12 mouse cellular contexts compared by ENCODE assay signal in the genomic region with DNA sequence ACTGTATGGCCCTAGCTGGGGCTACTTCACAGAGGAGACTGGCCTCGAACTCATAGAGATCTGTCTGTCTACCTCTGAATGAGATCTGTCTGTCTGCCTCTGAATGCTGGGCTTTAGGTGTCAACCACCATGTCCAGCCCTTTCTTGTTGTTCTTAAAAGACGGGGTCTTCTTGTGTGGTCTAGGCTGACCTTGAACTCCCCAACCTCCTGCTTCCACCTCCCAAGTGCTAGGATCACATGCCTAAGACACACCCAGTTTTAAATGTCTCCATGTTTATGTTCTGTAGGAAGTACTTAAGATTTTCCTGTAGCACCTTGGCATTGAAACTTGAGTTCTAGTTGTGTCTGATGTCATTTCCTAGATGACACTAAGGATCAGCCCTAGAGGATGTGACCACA. TPM values are rescaled to one million over a fixed set of nuclear protein-coding genes. Genes with fewer than 3 reads are reported as not detected.
A peak's percentile ranks its signal among the peaks of the same experiment; 100 is the strongest.
DNase-seq lines count a peak whose midpoint lies in the region; ATAC-seq and TF ChIP-seq lines count a peak whose summit lies in the region.
"Had no signal": no experiment of that assay in that cellular context is flagged by ENCODE, and none has a peak within 500 bp of the region (broad histone marks: within the 10 kb centered on the region; RNA-seq: fewer than 3 reads in every experiment).

No protein-coding gene starts in this region.

- DNase-seq in embryo, embryonic 10.5 days (ENCODE audit: low spot score), result peak; percentile 21
- no peak for DNase-seq in embryo, embryonic 10 days (ENCODE audit: low spot score)
- no peak for DNase-seq in midbrain, embryonic 11.5 days (ENCODE audit: low spot score, missing footprints)
- no peak for DNase-seq in kidney, adult 18-20 months
- DNase-seq in layer of hippocampus, postnatal 10 days (ENCODE audit: low spot score in 2 of 2), result no peak
- DNase-seq in embryo, embryonic 9.5 days (ENCODE audit: extremely low spot score), result no peak
- DNase-seq: adrenal gland, postnatal 25 days had no signal

- 0 out of 2 replicates have a peak overlapping the region, but pooled peaks have one; percentile 7 for H3K4me2 ChIP-seq in forebrain, embryonic 16.5 days (ENCODE audit: low read length)
- H3K4me2 ChIP-seq in midbrain, embryonic 11.5 days, result peak overlapping the region; percentile 36

- no peak overlapping the region for H3K9ac ChIP-seq in forebrain, embryonic 16.5 days (replicated peaks; ENCODE audit: low read depth, low read length)
- H3K9ac ChIP-seq in midbrain, embryonic 11.5 days (ENCODE audit: low read length), result peak overlapping the region; percentile 63; the same call in 1 of the 2 replicates

- no peaks in the 10 kb centered on the region for H3K9me3 ChIP-seq in forebrain, embryonic 16.5 days (ENCODE audit: control insufficient read depth, low read length)
- H3K9me3 ChIP-seq in midbrain, embryonic 11.5 days (ENCODE audit: control insufficient read depth, low read length), result no peaks in the 10 kb centered on the region
- H3K9me3 ChIP-seq: heart, embryonic 13.5 days; limb, embryonic 15.5 days; lung, embryonic 15.5 days had no signal

- peak overlapping the region; percentile 91 for H3K27ac ChIP-seq in forebrain, embryonic 16.5 days (ENCODE audit: low read length)
- peak overlapping the region; percentile 98 for H3K27ac ChIP-seq in midbrain, embryonic 11.5 days (ENCODE audit: low read depth, low read length)
- H3K27ac ChIP-seq in olfactory bulb, adult 2 months (ENCODE audit: insufficient read depth, low read depth, low read length), result peak overlapping the region; percentile 71

- ATAC-seq in forebrain, embryonic 16.5 days, result no peak
- ATAC-seq in midbrain, embryonic 11.5 days (ENCODE audit: low FRiP score), result no peak

- TF ChIP-seq CTCF in olfactory bulb, adult 2 months (IDR thresholded peaks at IDR 0.05; ENCODE audit: insufficient read depth, low read depth, low read length), result no peak

- no peak for TF ChIP-seq POLR2A in olfactory bulb, adult 2 months (IDR thresholded peaks at IDR 0.05; ENCODE audit: insufficient read depth, low read depth, low read length)

- H3K4me3 ChIP-seq in forebrain, embryonic 16.5 days (replicated peaks; ENCODE audit: low read length), result no peak overlapping the region
- H3K4me3 ChIP-seq in midbrain, embryonic 11.5 days (ENCODE audit: low read depth, low read length), result no peak overlapping the region
- H3K4me3 ChIP-seq in olfactory bulb, adult 2 months (ENCODE audit: insufficient read depth, low read depth, low read length), result no peak overlapping the region
- H3K4me3 ChIP-seq: heart, embryonic 13.5 days; limb, embryonic 15.5 days; lung, embryonic 15.5 days had no signal

- H3K27me3 ChIP-seq in forebrain, embryonic 16.5 days (replicated peaks; ENCODE audit: control insufficient read depth, insufficient read depth, low read length), result no peaks in the 10 kb centered on the region
- peaks cover 3% of the 10 kb centered on the region; the same call in 1 of the 2 replicates for H3K27me3 ChIP-seq in midbrain, embryonic 11.5 days (ENCODE audit: control insufficient read depth, insufficient read depth, low read length)

- peaks cover 49% of the 10 kb centered on the region for H3K4me1 ChIP-seq in forebrain, embryonic 16.5 days (replicated peaks; ENCODE audit: control insufficient read depth, insufficient read depth, low read length)
- peaks cover 43% of the 10 kb centered on the region for H3K4me1 ChIP-seq in midbrain, embryonic 11.5 days (ENCODE audit: control insufficient read depth, insufficient read depth, low read length)
- peaks cover 36% of the 10 kb centered on the region for H3K4me1 ChIP-seq in olfactory bulb, adult 2 months (ENCODE audit: control insufficient read depth, insufficient read depth, low read length)

- 75% methylated on average over 2 of the region's 2 CpGs for WGBS in forebrain, embryonic 16.5 days
- 64% methylated on average over 2 of the region's 2 CpGs for WGBS in midbrain, embryonic 11.5 days
- WGBS in olfactory bulb, adult 2 months, result 70% methylated on average over 2 of the region's 2 CpGs

- H3K36me3 ChIP-seq in forebrain, embryonic 16.5 days (ENCODE audit: control insufficient read depth, insufficient read depth), result no peaks in the 10 kb centered on the region
- no peaks in the 10 kb centered on the region for H3K36me3 ChIP-seq in midbrain, embryonic 11.5 days (ENCODE audit: control insufficient read depth, insufficient read depth, low read length)
- H3K36me3 ChIP-seq: heart, embryonic 13.5 days; limb, embryonic 15.5 days; lung, embryonic 15.5 days had no signal

RNA-seq across cellular contexts. Expression of a gene that starts 5.3 kb away (rescaled TPM):
- 98.9 and 115 TPM in 2 replicates for polyA plus RNA-seq in forebrain, embryonic 16.5 days (2015; fragmentation: Nextera tagmentation; extraction: Ambion mirVana)
- 12.9 and 14.2 TPM in 2 replicates for polyA plus RNA-seq in midbrain, embryonic 11.5 days (2014; fragmentation: Nextera tagmentation; extraction: Ambion mirVana)
- polyA plus RNA-seq in olfactory bulb, adult 2 months (2012; ENCODE audit: insufficient read depth, insufficient read length, low replicate concordance, missing spikeins), result 129 TPM in 1 of 2 replicates, not detected in the other
- 100 to 1,000 TPM; 410 to 459 TPM for total RNA-seq in layer of hippocampus, postnatal 10 days (2021)

RNA-seq across cellular contexts. Expression of a gene that starts 56.1 kb away (rescaled TPM):
- polyA plus RNA-seq in forebrain, embryonic 16.5 days (2015; fragmentation: Nextera tagmentation; extraction: Ambion mirVana), result 34.3 and 36.8 TPM in 2 replicates
- polyA plus RNA-seq in midbrain, embryonic 11.5 days (2014; fragmentation: Nextera tagmentation; extraction: Ambion mirVana), result 32.8 and 40.2 TPM in 2 replicates
- not detected in 2 replicates for polyA plus RNA-seq in olfactory bulb, adult 2 months (2012; ENCODE audit: insufficient read depth, insufficient read length, low replicate concordance, missing spikeins)
- total RNA-seq in layer of hippocampus, postnatal 10 days (2021), result 10 to 100 TPM; 11.9 to 14.1 TPM

Comparison
In these comparisons a context has a peak if more than half of its experiments do, and no peak if none do; other contexts are left out.
1. RNA of a gene that starts 56.1 kb away (polyA plus RNA-seq): 32.8 to 40.2 TPM in midbrain, embryonic 11.5 days and 34.3 to 36.8 TPM in forebrain, embryonic 16.5 days; not detected in olfactory bulb, adult 2 months; every median in the first group is over 10 times any median in the second.
2. Peak in every context shown above with its lines, with median percentiles within 50 percentile points of each other: H3K27ac ChIP-seq.